Mouse (Mus musculus): Measurements from ENCODE around the gene Spag16.

- TF ChIP-seq CTCF (IDR thresholded peaks at IDR 0.05; ENCODE audit: control insufficient read depth, insufficient read depth, low read length), result no peak
- TF ChIP-seq POLR2A (IDR thresholded peaks at IDR 0.05; ENCODE audit: borderline replicate concordance, control insufficient read depth, low read depth, low read length), result no peak
Measured at GRCm38 (mm10) chr1:69828872-69829479, 2.2 kb downstream of the Spag16 start.
